Mouse (Mus musculus): Measurements from ENCODE around the gene Acox3. TPM values are rescaled to one million over a fixed set of nuclear protein-coding genes. Genes with fewer than 3 reads are reported as not detected.

Gene Acox3
- total RNA-seq (2015; ENCODE audit: low replicate concordance) (14.2 and 22.1 TPM in 2 replicates), total RNA-seq (2017; ENCODE audit: low replicate concordance) (7.4 and 14.2 TPM in 2 replicates)

GRCm38 (mm10) chr5:35582445-35583220 lies at the start of gene Acox3:
Gene Acox3 (plus strand): TSS chr5:35583040.
- ATAC-seq (replicated peaks; ENCODE audit: low FRiP score, poor library complexity, severe bottlenecking) = peak; percentile 97

GRCm38 (mm10) chr5:35536271-35536670 lies 46.6 kb upstream of the Acox3 start:
- ATAC-seq (replicated peaks; ENCODE audit: low FRiP score, poor library complexity, severe bottlenecking) = no peak

- ATAC-seq (replicated peaks; ENCODE audit: low FRiP score, poor library complexity, severe bottlenecking) = no peak
These were observed 45.4 kb upstream of the Acox3 start for GRCm38 (mm10) chr5:35537474-35537873.

DNA sequence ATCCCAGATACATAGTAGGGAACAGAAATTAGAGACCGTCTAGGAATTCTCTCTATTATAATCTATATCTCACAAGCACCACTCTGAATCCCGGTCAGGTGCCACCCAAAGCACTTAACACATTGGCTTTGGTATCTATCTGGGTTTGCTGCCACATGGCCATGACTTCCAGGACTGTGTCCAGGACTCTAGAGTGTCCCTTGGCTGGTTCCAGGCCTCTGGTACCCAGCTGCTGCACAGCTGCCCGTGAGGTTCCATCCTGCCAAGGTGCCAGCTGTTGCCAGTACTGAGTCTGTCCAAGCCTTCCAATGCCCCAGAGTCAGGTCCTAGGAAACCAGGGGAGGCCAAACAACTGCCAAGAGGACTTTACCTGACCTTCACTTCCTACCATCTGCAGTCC lies 44.8 kb upstream of the Acox3 start:
- no peak for ATAC-seq (replicated peaks; ENCODE audit: low FRiP score, poor library complexity, severe bottlenecking)

DNA sequence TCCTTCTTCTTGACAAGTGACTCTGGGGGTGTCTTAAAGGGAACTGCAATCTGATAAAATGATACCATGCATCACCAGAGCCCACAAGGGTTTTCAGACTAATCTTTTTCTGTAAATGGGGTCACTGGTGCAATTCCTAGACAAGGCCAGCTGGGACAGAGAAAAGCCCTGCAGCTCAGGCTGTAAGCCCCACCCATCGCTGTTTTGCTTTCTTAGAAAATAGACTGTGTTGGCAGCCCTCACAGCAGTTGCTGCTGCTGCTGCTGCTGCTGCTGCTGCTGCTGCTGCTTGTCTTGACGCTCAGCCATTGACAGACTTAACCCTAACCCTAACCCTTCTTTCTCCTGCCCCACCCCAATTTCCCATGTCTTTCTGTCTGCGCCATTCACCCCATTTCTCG lies 43.3 kb upstream of the Acox3 start:
- no peak for ATAC-seq (replicated peaks; ENCODE audit: low FRiP score, poor library complexity, severe bottlenecking)

GRCm38 (mm10) chr5:35540555-35540954 lies 42.3 kb upstream of the Acox3 start:
- ATAC-seq (replicated peaks; ENCODE audit: low FRiP score, poor library complexity, severe bottlenecking) = no peak

GRCm38 (mm10) chr5:35541059-35541790 lies 41.6 kb upstream of the Acox3 start:
- ATAC-seq (replicated peaks; ENCODE audit: low FRiP score, poor library complexity, severe bottlenecking) = no peak

GRCm38 (mm10) chr5:35546127-35546526 lies 36.7 kb upstream of the Acox3 start:
- no peak for ATAC-seq (replicated peaks; ENCODE audit: low FRiP score, poor library complexity, severe bottlenecking)

DNA sequence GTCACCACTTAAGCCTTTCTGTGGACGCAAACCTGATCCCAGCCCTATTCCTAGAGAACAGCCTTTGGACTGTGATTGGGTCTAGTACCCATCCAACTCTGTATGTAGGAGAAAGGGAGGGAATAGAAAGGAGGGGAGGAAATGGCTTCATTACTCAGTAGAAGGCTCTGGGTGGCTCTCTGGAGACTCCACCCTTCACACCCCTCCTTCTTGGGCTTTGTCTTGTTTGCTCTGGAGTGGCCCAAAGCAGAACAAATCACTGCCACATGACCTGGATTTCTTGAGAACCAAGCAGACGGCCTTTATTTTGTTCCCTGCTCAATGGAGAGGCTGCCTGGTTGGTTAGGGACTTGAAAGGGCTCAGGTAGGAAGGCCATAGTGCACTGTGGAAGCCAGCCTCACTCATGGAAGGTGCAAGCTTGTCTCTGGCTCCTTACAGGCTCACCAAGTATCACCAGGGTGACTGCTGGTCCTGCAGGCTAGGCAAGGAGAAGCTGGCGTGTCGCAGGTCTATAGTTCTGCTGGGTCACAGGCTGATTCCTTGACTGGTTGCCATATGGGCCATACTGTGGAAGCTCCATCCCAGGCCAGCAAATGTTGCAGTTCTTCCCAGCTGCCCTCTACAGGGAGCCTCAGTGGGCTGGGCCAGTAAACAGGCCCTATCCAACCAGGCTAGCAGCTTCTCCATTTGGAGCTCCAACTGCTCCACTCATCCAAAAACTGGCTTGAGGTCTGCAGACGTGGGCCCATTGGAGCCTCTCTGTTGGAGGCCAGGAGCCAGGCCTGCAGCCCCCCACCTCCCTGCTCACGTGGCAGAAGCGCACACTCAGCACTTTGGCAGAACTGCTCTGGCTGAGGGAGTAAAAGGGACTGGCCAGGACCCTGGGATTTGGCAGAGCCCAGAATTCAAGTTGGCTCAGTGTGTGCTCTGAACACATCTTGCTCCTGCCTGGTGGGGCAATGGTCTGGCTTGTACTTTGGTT lies 30.7 kb upstream of the Acox3 start:
- no peak for ATAC-seq (replicated peaks; ENCODE audit: low FRiP score, poor library complexity, severe bottlenecking)

DNA sequence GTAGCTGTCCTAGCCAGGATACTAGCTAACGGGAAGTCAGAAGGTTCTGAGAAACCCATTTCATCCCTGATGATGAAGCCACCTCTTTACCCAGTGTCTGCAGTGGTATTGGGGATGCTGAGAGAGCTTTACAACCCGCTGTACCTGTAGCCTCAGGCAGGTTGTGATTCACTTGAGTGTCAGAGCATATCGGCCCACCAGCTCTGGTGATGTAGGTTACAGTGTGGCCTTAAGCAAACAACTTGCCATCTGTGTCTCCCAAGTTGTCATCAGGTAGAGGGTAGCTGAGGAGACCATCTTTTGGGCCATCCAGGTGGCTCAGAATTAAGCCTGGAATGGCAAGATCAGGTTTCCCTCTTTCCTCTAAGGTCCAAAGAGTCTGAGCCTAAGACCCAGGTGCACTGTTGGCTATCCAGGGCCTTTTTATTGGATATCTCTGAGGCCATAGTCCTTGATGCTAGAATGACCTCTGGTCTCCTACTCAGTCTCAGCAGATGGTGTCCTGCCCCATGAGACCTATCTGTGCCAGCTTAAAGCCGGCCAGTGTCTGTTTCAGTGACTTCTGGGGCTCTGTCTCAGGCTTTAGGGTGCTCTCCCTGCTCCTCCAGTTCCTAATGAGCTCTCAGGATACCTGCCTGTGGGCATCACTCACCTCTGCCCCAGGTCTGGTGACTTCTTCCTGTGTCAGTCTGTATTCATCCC lies 29.9 kb upstream of the Acox3 start:
- ATAC-seq (replicated peaks; ENCODE audit: low FRiP score, poor library complexity, severe bottlenecking) = no peak

DNA sequence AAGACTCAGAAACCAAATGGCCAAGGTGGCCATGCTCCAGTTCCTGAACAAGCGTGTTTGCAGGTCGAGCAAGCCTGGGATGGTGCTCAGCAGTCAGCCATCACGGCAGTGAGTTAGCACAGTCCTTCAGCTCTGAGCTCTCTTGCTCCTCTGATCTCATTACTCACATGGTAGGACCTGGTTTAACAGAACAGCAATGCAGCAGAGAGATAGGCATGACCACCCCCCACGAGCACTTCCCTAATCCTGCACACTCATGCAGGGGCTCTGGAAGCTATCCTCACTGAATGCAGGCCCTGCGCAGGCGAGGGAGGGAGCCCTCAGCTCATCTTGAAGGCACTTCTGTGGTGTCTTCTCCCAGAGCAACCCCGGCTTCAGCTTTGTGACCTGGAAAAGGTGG lies 26.4 kb upstream of the Acox3 start:
- no peak for ATAC-seq (replicated peaks; ENCODE audit: low FRiP score, poor library complexity, severe bottlenecking)

DNA sequence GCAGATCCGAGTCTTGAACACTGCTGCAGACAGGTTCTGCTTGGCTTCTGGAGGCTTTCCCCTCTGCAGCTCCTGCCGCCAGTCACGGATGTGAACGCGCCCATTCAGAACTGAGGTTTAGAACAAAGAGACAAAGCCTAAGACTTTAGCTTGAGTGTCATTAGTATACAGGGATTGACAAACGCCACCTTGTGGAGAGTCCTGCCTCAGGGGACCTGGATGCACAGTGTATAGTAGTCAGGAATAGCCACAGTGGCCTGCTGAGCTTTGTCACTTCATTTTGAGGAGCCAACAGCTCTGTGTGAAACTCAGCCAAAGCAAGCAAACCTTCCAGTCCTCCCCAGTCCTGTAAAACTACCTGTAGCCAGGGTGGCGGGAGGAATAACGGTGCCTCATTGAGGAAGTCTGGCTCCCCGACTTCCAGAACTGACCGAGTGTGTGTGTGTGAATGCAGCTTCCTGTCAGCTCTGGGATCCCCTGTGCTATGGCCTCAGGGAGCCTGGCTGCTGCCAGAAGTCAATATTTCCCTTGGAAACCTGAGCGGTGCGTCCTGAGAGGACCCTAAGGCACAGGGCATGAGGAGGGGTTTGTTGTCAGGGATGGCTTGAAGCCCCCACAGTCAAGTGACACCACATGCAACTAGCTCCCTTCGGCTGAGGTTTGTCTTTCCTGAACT lies 24.8 kb upstream of the Acox3 start:
- no peak for ATAC-seq (replicated peaks; ENCODE audit: low FRiP score, poor library complexity, severe bottlenecking)

DNA sequence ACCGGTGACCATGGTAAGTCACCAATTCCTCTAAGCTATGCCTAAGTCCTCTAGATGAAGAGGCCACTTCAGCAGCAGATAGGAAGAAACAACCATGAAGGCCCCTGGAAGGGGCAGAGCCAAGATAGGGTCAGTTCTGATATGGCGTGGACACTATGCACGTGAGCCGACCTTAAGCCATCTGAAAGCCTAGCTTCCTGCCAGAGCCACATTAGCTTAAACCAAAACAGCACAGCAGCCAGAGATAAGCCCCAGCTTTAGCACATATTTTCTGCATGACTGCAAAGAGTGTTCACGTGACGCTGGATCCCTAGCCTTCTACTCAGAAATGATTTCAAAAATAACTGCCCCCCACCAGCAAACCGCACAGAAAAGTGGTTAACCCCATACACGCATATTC lies 23.4 kb upstream of the Acox3 start:
- no peak for ATAC-seq (replicated peaks; ENCODE audit: low FRiP score, poor library complexity, severe bottlenecking)

GRCm38 (mm10) chr5:35562616-35563015 lies 20.2 kb upstream of the Acox3 start:
- no peak for ATAC-seq (replicated peaks; ENCODE audit: low FRiP score, poor library complexity, severe bottlenecking)

GRCm38 (mm10) chr5:35563449-35563848 lies 19.4 kb upstream of the Acox3 start:
- peak; percentile 71 for ATAC-seq (replicated peaks; ENCODE audit: low FRiP score, poor library complexity, severe bottlenecking)

DNA sequence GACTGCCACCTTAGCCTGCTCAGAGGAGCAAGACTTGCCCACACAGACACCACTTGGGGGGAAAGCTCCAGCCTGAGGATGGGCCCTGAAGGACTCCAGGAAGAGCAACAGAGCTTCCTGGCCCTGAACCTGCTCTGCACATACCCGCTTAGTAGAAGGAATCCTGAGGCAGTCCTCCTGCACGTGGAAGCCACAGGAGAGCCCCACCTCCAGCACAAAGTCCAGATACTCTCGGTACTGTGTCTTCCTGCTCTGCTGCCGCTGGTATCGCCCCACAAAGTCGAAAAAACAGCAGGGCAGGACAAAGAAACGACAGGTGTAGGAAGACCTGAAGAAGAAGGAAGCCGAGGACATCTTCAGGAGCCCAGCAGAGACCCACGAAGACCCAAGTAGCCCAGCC lies 17.6 kb upstream of the Acox3 start:
- no peak for ATAC-seq (replicated peaks; ENCODE audit: low FRiP score, poor library complexity, severe bottlenecking)

- ATAC-seq (replicated peaks; ENCODE audit: low FRiP score, poor library complexity, severe bottlenecking) = no peak
These were observed 16.2 kb upstream of the Acox3 start for GRCm38 (mm10) chr5:35566632-35567031.

- ATAC-seq (replicated peaks; ENCODE audit: low FRiP score, poor library complexity, severe bottlenecking) = no peak
These were observed 11.3 kb upstream of the Acox3 start for GRCm38 (mm10) chr5:35571546-35571945.

All from erythroblast, adult 5-6 weeks (primary cell).